Mouse (Mus musculus) inflammation-experienced regulatory T-cells, adult 16 weeks (primary cell): ENCODE results near the gene Slc17a3. TPM values are rescaled to one million over a fixed set of nuclear protein-coding genes. Genes with fewer than 3 reads are reported as not detected.

Source experiments
- polyA plus RNA-seq: library from polyadenylated mRNA; unstranded; fragments of 100-300 nt; shearing (Covaris generic); gene quantifications from one replicate; pipeline ENCODE4 v1.2.1, GENCODE M21; 2017

Gene Slc17a3
- polyA plus RNA-seq: not detected

DNA sequence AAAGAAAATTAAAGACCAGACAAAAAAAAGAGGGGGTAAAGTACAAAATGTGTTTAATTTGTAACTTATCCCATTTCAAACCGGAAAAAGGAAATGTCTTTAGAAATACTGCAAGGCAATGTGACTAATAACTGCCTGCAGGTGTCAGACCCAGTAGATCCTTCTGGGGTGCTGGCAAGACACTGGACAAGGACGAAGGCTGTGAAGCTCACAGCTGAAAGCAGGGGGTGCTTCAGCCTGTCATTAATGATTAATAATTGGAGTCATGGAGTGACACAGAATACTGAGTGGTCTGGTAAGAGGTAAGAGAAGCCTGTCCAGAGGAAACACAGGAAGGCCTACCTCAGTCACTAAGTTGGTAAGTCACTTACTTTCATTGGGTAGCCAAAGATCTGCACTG is at the start of gene Slc17a3:
Gene Slc17a3, plus strand, starts transcription at position 127 of the 400 bp plus-strand sequence.

DNA sequence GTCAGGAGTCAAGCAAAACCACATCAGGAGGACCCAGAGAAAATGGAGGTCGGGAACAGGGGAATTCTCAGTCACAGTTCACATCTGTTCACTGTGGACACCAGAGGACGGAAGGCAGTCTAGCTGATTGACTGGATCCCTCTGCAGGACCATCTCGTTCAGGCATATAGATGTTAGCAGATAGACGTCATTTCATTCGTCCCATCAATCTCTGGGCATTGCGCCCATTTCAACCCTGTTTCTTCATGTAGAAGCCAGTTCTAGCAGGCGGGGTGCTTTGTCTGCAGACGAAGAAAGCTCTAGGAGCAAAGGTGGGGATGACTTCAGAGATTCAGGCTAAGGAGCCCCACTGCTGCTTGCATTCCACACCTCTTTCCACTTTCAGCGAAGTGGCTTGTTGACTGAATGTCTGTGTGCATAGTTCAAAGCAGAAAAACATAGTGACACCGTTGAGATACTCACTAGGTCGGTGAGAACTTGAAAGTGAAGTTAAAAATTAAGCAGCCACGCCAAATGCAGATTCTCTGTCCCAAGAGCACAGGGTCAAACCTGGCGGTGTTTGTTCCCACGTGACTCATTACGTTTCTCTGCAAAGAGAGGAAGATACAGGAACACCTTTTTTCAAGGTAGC is 32.7 kb upstream of the Slc17a3 start, which contains the start of gene Slc17a2:
Gene Slc17a2, plus strand, starts transcription at position 572 of the 631 bp plus-strand sequence.

DNA sequence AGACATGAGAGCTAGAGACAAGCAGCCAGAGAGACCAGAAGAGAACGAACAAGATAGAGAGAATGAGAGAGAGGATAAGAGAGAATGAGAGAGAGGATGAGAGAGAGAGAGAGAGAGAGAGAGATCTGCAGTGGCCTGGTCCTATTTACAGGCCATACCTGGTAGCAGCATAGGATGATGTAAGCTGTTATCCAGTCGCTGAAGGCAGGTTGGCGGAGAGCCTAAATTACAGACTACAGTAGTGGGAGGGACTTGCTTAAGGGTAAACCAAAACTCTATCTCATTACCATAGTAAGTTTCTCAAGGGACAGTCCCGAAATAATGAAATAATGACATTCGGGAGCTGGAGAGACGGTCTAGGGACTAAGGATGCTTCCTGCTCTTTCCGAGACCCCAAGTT is 28.2 kb downstream of the Slc17a3 start, which contains the start of gene Slc17a1:
Gene Slc17a1, plus strand, starts transcription at position 346 of the 400 bp plus-strand sequence.

Other genes with a start within 250 kb of the Slc17a3 start
- gene Hist1h2be, start 218.3 kb upstream of the Slc17a3 start, polyA plus RNA-seq: 5.6 TPM
- gene Hist1h1e, start 216.9 kb upstream of the Slc17a3 start, polyA plus RNA-seq: 16.6 TPM
- gene Hist1h2ac, start 155.5 kb upstream of the Slc17a3 start, polyA plus RNA-seq: 0.23 TPM
- gene Hist1h2bc, start 155.2 kb upstream of the Slc17a3 start, polyA plus RNA-seq: 8.8 TPM
- not detected for gene Hist1h1t, start 143.6 kb upstream of the Slc17a3 start, polyA plus RNA-seq
- 2.7 TPM for gene Hist1h4c, start 141.0 kb upstream of the Slc17a3 start, polyA plus RNA-seq
- gene Hfe, start 128.6 kb upstream of the Slc17a3 start, polyA plus RNA-seq: 2.8 TPM
- gene Hist1h1c, start 100.6 kb upstream of the Slc17a3 start, polyA plus RNA-seq: 17.4 TPM
- gene Hist1h3c, start 93.8 kb upstream of the Slc17a3 start, polyA plus RNA-seq: 0.50 TPM
- 2.5 TPM for gene Hist1h2bb, start 92.7 kb upstream of the Slc17a3 start, polyA plus RNA-seq
- gene Hist1h2ab, start 88.3 kb upstream of the Slc17a3 start, polyA plus RNA-seq: 0.79 TPM
- not detected for gene Hist1h3b, start 87.2 kb upstream of the Slc17a3 start, polyA plus RNA-seq
- 11.3 TPM for gene Hist1h4b, start 82.4 kb upstream of the Slc17a3 start, polyA plus RNA-seq
- gene Hist1h4a, start 78.2 kb upstream of the Slc17a3 start, polyA plus RNA-seq: not detected
- gene Hist1h3a, start 77.0 kb upstream of the Slc17a3 start, polyA plus RNA-seq: 1.9 TPM
- gene Hist1h1a, start 75.8 kb upstream of the Slc17a3 start, polyA plus RNA-seq: 0.95 TPM
- gene Trim38, start 69.5 kb upstream of the Slc17a3 start, polyA plus RNA-seq: not detected
- not detected for gene Slc17a2, start 32.4 kb upstream of the Slc17a3 start, polyA plus RNA-seq
- not detected for gene Slc17a1, start 28.3 kb downstream of the Slc17a3 start, polyA plus RNA-seq
- gene Slc17a4, start 75.6 kb downstream of the Slc17a3 start, polyA plus RNA-seq: not detected
- not detected for gene Hist1h2ba, start 94.7 kb downstream of the Slc17a3 start, polyA plus RNA-seq
- not detected for gene Hist1h2aa, start 95.0 kb downstream of the Slc17a3 start, polyA plus RNA-seq
- gene Scgn, start 151.8 kb downstream of the Slc17a3 start, polyA plus RNA-seq: not detected